Mouse (Mus musculus): ENCODE data around the gene Alpk1.

DNA sequence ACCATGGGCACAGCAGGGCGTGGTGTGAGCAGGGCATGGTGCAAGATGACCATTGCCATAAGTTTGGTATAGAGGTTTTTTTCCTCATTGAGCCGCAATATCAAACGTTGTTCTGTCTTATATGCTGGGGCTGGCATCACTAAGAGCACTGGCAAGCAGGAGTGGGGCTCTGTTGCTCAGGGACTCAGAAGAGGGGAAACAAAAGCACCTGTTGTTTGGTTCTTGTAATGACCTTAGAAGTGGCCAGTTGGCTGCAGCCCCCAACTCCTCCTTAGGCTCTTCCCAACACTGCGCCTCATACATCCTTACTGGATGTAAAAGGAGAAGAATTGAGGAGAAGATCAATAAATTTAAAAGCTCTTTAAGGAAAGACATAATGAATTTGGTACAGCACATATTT lies 31.7 kb downstream of the Alpk1 start:
- TF ChIP-seq CTCF (IDR thresholded peaks at IDR 0.05; ENCODE audit: borderline replicate concordance, insufficient read depth, low read depth, low read length) (no peak), POLR2A (IDR thresholded peaks at IDR 0.05; ENCODE audit: borderline replicate concordance, insufficient read depth, low read length) (no peak)
